Mouse (Mus musculus) C2C12 (cell line): ENCODE data around the gene Erg28. TPM values are rescaled to one million over a fixed set of nuclear protein-coding genes. Genes with fewer than 3 reads are reported as not detected.

Source experiments
- H3K27me3 ChIP-seq: one replicate; pipeline ENCODE4 v1.6.1; 2011; ENCODE audit not compliant: control insufficient read depth, insufficient read depth, insufficient read length
- H3K36me3 ChIP-seq: one replicate; pipeline ENCODE4 v1.6.1; 2011; ENCODE audit not compliant: control insufficient read depth, insufficient read depth
- H3K4me3 ChIP-seq: one replicate; pipeline ENCODE4 v1.5.1; 2011; ENCODE audit warnings: mild to moderate bottlenecking, control low read depth; ENCODE audit not compliant: poor library complexity, insufficient read depth, severe bottlenecking
- H3K79me2 ChIP-seq: one replicate; pipeline ENCODE4 v1.6.1; 2011; ENCODE audit not compliant: control insufficient read depth, insufficient read depth
- H3K79me3 ChIP-seq: one replicate; pipeline ENCODE4 v1.6.1; 2011; ENCODE audit warnings: low read depth, control low read depth
- H3ac ChIP-seq: one replicate; pipeline ENCODE3; 2011; ENCODE audit warnings: low read depth; ENCODE audit not compliant: control insufficient read depth, insufficient read length
- CEBPB ChIP-seq: IDR thresholded peaks from one replicate; pipeline ENCODE4 v1.6.1; 2011; ENCODE audit warnings: low read depth, mild to moderate bottlenecking, control low read depth, moderate library complexity
- CTCF ChIP-seq: IDR thresholded peaks from one replicate; pipeline ENCODE4 v1.5.1; 2011; ENCODE audit not compliant: control insufficient read depth, insufficient read depth, insufficient read length
- FOSL1 ChIP-seq: IDR thresholded peaks from one replicate; pipeline ENCODE4 v1.8.0; 2011; ENCODE audit warnings: mild to moderate bottlenecking, low read length; ENCODE audit not compliant: poor library complexity, insufficient read depth, severe bottlenecking
- MAX ChIP-seq: IDR thresholded peaks from one replicate; pipeline ENCODE4 v1.6.1; 2011; ENCODE audit warnings: mild to moderate bottlenecking, control low read depth
- MYOD1 ChIP-seq: IDR thresholded peaks from one replicate; pipeline ENCODE4 v1.6.1; 2011; ENCODE audit warnings: low read depth; ENCODE audit not compliant: control insufficient read depth, insufficient read length
- MYOG ChIP-seq: IDR thresholded peaks from one replicate; pipeline ENCODE4 v1.6.1; 2011; ENCODE audit not compliant: control insufficient read depth, insufficient read length; ENCODE audit errors: extremely low read depth
- USF1 ChIP-seq: IDR thresholded peaks from one replicate; pipeline ENCODE4 v1.6.1; 2011; ENCODE audit warnings: low read depth, mild to moderate bottlenecking, control low read depth, moderate library complexity
- polyA plus RNA-seq: library from polyadenylated mRNA; unstranded; fragments of >200 nt; fragmentation: generic; extraction: Trizol; gene quantifications from one replicate; pipeline ENCODE4 v1.2.1, GENCODE M21; 2012; ENCODE audit warnings: missing spikeins

Erg28 gene
- polyA plus RNA-seq, 1 experiment, result 51.4 TPM

GRCm38 (mm10) chr12:85829866-85830265 is 5.5 kb upstream of the Erg28 start:
- TF ChIP-seq CTCF (no peak), USF1 (no peak), CEBPB (no peak)
- Histone ChIP-seq H3K79me3 (peaks cover 2% of the 10 kb centered on the region), H3ac (no peak overlapping the region), H3K27me3 (no peaks in the 10 kb centered on the region), H3K79me2 (peaks cover 19% of the 10 kb centered on the region), H3K36me3 (peaks cover 44% of the 10 kb centered on the region), H3K4me3 (no peak overlapping the region)

- Histone ChIP-seq H3K79me3 (peaks cover 4% of the 10 kb centered on the region), H3K36me3 (peaks cover 38% of the 10 kb centered on the region)
- TF ChIP-seq MYOG (no peak), CEBPB (no peak), MYOD1 (no peak), MAX (no peak), USF1 (no peak), FOSL1 (no peak), CTCF (no peak)
Measured at GRCm38 (mm10) chr12:85828856-85829255, 4.5 kb upstream of the Erg28 start.

GRCm38 (mm10) chr12:85825822-85826221 is 1.5 kb upstream of the Erg28 start:
- Histone ChIP-seq H3K27me3 (no peaks in the 10 kb centered on the region), H3K79me2 (peaks cover 51% of the 10 kb centered on the region), H3K36me3 (peaks cover 32% of the 10 kb centered on the region), H3K79me3 (peaks cover 18% of the 10 kb centered on the region), H3K4me3 (peak overlapping the region; percentile 75), H3ac (no peak overlapping the region)
- TF ChIP-seq MYOG (no peak), MYOD1 (no peak), USF1 (no peak), MAX (no peak), CEBPB (no peak), FOSL1 (no peak), CTCF (no peak)

More at GRCm38 (mm10) chr12:85828856-85829255, 4.5 kb upstream of the Erg28 start:
- H3K79me2 ChIP-seq, result peaks cover 24% of the 10 kb centered on the region
- H3ac ChIP-seq, result no peak overlapping the region
- H3K4me3 ChIP-seq, result no peak overlapping the region
- no peaks in the 10 kb centered on the region for H3K27me3 ChIP-seq

- Histone ChIP-seq H3K36me3 (peaks cover 36% of the 10 kb centered on the region), H3K79me2 (peaks cover 51% of the 10 kb centered on the region), H3K27me3 (no peaks in the 10 kb centered on the region), H3ac (peak overlapping the region; percentile 96), H3K4me3 (peak overlapping the region; percentile 75), H3K79me3 (peaks cover 18% of the 10 kb centered on the region)
- TF ChIP-seq CEBPB (no peak), MAX (no peak)
Measured at GRCm38 (mm10) chr12:85825361-85825760, 1.0 kb upstream of the Erg28 start.

- peaks cover 51% of the 10 kb centered on the region for H3K79me2 ChIP-seq
- no peak overlapping the region for H3ac ChIP-seq
- H3K4me3 ChIP-seq, result no peak overlapping the region
- peaks cover 18% of the 10 kb centered on the region for H3K79me3 ChIP-seq
- H3K27me3 ChIP-seq, result no peaks in the 10 kb centered on the region
- peaks cover 46% of the 10 kb centered on the region for H3K36me3 ChIP-seq
- TF ChIP-seq MAX (no peak), FOSL1 (no peak), USF1 (no peak), CTCF (no peak), MYOD1 (no peak), MYOG (no peak), CEBPB (no peak)
Measured at GRCm38 (mm10) chr12:85822051-85822450, 2.3 kb downstream of the Erg28 start.

- no peak for TF ChIP-seq USF1
- no peak for TF ChIP-seq CEBPB
- TF ChIP-seq MYOD1, result no peak
- TF ChIP-seq FOSL1, result no peak
- TF ChIP-seq MAX, result no peak
- no peak for TF ChIP-seq CTCF
- no peak for TF ChIP-seq MYOG
- Histone ChIP-seq H3K79me2 (no peaks in the 10 kb centered on the region), H3K4me3 (no peak overlapping the region), H3K79me3 (no peaks in the 10 kb centered on the region), H3ac (no peak overlapping the region), H3K27me3 (no peaks in the 10 kb centered on the region), H3K36me3 (peaks cover 69% of the 10 kb centered on the region)
Measured at GRCm38 (mm10) chr12:85813599-85813998, 10.8 kb downstream of the Erg28 start.

- Histone ChIP-seq H3K27me3 (no peaks in the 10 kb centered on the region), H3ac (no peak overlapping the region), H3K4me3 (no peak overlapping the region), H3K36me3 (peaks cover 51% of the 10 kb centered on the region), H3K79me2 (no peaks in the 10 kb centered on the region), H3K79me3 (no peaks in the 10 kb centered on the region)
- TF ChIP-seq MAX, result no peak
- no peak for TF ChIP-seq CEBPB
- TF ChIP-seq MYOG, result no peak
- TF ChIP-seq MYOD1, result no peak
- TF ChIP-seq USF1, result no peak
- TF ChIP-seq CTCF, result no peak
- TF ChIP-seq FOSL1, result no peak
Measured at GRCm38 (mm10) chr12:85811676-85812075, 12.7 kb downstream of the Erg28 start.
